Mouse (Mus musculus): Measurements from ENCODE around the gene Rpl13a. TPM values are rescaled to one million over a fixed set of nuclear protein-coding genes. Genes with fewer than 3 reads are reported as not detected.
"Not testable (repeated sequence)": the region's sequence is repeated elsewhere in the genome, so short reads cannot be mapped to it uniquely, and the experiment has no call there.

Gene Rpl13a
- polyA plus RNA-seq, 1 experiment from 2014 or later: 1,616 TPM

DNA sequence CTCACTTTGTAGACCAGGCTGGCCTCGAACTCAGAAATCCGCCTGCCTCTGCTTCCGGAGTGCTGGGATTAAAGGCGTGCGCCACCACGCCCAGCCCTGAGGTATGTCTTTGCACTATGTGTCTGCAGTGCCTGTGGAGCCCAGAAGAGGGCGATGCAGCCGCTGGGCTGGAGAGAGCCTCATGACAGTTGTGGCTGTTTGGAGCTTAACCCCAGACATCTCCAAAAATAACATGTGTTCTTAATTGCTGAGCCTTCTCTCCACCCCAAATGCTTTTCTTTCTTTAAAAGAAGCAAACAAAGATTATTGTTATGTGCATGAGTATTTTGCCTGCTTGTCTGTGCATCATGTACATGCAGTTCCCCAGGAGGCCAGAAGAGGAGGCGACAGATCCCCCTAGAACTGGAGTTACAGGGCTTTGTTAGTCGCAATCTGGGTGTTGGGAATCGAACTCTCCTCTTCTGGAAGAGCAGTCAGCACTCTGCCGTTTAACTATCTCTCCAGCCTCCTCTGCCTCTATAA lies 26.5 kb upstream of the Rpl13a start:
- no peaks in the 10 kb centered on the region for H3K9me3 ChIP-seq (ENCODE audit: control insufficient read depth)
- peak; percentile 75 for TF ChIP-seq CTCF (IDR thresholded peaks at IDR 0.05; ENCODE audit: low read depth)
- WGBS: 67% methylated on average over 12 of the region's 12 CpGs
- H3K27ac ChIP-seq (ENCODE audit: low read depth, low read length): 0 out of 2 replicates have a peak overlapping the region, but pooled peaks have one; percentile 94
- H3K4me3 ChIP-seq (ENCODE audit: low read depth, low read length): peak overlapping the region; percentile 72
- no peak overlapping the region for H3K9ac ChIP-seq (ENCODE audit: low read depth, low read length)
- peaks cover 29% of the 10 kb centered on the region for H3K36me3 ChIP-seq (ENCODE audit: control insufficient read depth, insufficient read depth)
- ATAC-seq: peak; percentile 53
- H3K27me3 ChIP-seq (replicated peaks; ENCODE audit: control insufficient read depth, insufficient read depth, low read length): no peaks in the 10 kb centered on the region
- H3K4me1 ChIP-seq (replicated peaks; ENCODE audit: control insufficient read depth, insufficient read depth, low read length): peaks cover 8% of the 10 kb centered on the region; the same call in 1 of the 2 replicates
- peak overlapping the region; percentile 68 for H3K4me2 ChIP-seq (replicated peaks; ENCODE audit: low read depth)

DNA sequence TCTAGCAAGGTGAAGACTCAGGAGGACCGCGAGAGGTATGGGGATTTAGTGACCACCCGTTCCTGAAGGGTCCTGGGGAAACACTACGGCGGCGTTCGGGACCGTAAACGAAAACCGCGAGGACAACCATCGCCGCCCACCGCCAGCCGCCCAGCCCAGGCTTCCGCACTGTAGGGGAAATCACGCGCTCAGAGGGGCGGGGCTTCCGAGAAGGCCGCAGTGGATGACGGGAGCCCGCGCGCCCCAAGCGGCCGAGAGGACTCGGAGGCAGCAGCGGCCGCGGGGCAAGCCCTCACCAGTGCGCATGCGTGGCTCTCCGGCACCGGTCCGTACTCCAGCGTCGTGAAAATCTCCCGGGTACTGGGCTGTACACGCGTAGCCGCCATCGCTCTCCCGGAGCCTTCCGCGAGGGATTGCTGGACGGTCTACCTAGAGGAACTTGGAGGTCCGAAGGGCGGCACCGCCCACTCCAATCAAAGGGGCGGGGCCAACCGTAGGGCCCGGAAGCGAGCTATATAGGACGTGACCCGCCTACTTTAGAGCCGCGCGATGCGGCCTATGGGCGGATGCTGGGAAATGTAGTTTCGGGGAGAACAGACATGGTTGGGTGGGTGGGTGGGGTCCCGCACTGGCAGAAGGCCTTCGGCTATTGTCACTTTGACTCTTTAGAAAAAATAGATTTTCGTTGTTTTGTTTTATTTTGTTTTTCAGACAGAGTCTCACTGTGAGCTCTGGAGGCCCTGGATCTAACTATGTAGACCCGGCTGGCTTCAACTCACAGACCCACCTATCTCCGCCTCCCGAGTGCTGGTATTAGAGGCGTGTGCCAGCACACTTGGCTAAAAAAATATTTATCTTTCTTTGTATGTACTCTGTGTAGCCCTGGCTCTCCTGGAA lies 25.8 kb upstream of the Rpl13a start, which contains the start of the genes Pih1d1 and Aldh16a1:
Gene Pih1d1 (plus strand): TSS at position 208 of the 897 bp plus-strand sequence.
Gene Aldh16a1 (minus strand): TSS at position 489 of the 897 bp plus-strand sequence.
- Histone ChIP-seq H3K27ac (ENCODE audit: low read depth, low read length) (peak within 1 kb of the TSS; percentile 94), H3K4me2 (replicated peaks; ENCODE audit: low read depth) (peak within 1 kb of the TSS; percentile 68), H3K27me3 (replicated peaks; ENCODE audit: control insufficient read depth, insufficient read depth, low read length) (no peaks in the 10 kb centered on the region), H3K36me3 (ENCODE audit: control insufficient read depth, insufficient read depth) (peaks cover 24% of the 10 kb centered on the region), H3K4me1 (replicated peaks; ENCODE audit: control insufficient read depth, insufficient read depth, low read length) (peaks cover 8% of the 10 kb centered on the region; the same call in 1 of the 2 replicates), H3K9ac (ENCODE audit: low read depth, low read length) (peak within 1 kb of the TSS; percentile 85), H3K4me3 (ENCODE audit: low read depth, low read length) (peak within 1 kb of the TSS; percentile 72), H3K9me3 (ENCODE audit: control insufficient read depth) (no peaks in the 10 kb centered on the region)
- 3% methylated on average over 69 of the region's 69 CpGs for WGBS
- TF ChIP-seq CTCF (IDR thresholded peaks at IDR 0.05; ENCODE audit: low read depth): peak; percentile 77
- ATAC-seq: peak; percentile 92

DNA sequence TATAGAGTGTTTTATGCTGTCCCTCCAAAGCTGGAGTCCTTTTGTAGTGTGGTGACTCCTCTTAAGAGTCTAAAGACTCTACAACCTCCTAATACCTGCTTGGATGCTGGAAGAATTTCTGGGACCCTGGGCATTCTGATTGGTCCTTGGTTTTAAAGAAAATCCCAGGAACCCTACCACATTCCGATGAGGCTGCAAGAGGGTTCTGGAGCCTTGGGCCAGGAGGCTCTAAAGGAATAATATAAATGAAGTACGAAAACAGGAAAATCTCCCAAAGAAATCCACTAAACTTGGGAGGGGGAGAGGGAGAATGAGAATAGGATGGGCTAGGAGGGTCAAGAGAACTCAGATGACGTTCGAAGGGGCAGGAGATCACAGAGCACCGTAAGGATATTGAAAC lies 25.0 kb upstream of the Rpl13a start:
- no peaks in the 10 kb centered on the region for H3K27me3 ChIP-seq (replicated peaks; ENCODE audit: control insufficient read depth, insufficient read depth, low read length)
- peak overlapping the region; percentile 85 for H3K9ac ChIP-seq (ENCODE audit: low read depth, low read length)
- no peak for TF ChIP-seq CTCF (IDR thresholded peaks at IDR 0.05; ENCODE audit: low read depth)
- peak overlapping the region; percentile 72 for H3K4me3 ChIP-seq (ENCODE audit: low read depth, low read length)
- WGBS: 2% methylated on average over 5 of the region's 5 CpGs
- H3K27ac ChIP-seq (ENCODE audit: low read depth, low read length): peak overlapping the region; percentile 94
- H3K4me2 ChIP-seq (replicated peaks; ENCODE audit: low read depth): peak overlapping the region; percentile 68
- peaks cover 23% of the 10 kb centered on the region for H3K36me3 ChIP-seq (ENCODE audit: control insufficient read depth, insufficient read depth)
- H3K9me3 ChIP-seq (ENCODE audit: control insufficient read depth): no peaks in the 10 kb centered on the region
- no peak for ATAC-seq
- H3K4me1 ChIP-seq (replicated peaks; ENCODE audit: control insufficient read depth, insufficient read depth, low read length): peaks cover 8% of the 10 kb centered on the region; the same call in 1 of the 2 replicates

DNA sequence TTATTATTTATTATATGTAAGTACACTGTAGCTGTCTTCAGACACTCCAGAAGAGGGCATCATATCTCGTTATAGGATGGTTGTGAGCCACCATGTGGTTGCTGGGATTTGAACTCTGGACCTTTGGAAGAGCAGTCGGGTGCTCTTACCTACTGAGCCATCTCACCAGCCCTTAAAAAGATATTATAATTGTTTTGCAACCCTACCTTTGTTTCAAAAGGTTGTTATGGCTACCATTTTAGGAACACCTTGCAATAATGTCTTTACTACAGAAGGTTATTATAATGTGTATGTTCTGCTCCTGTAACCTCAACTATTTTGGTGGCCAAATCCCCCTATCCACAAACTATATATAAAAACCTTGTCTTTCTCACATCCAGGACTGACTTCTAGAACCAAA lies 24.5 kb upstream of the Rpl13a start:
- peak overlapping the region; percentile 68 for H3K4me2 ChIP-seq (replicated peaks; ENCODE audit: low read depth)
- H3K4me3 ChIP-seq (ENCODE audit: low read depth, low read length): not testable (repeated sequence)

DNA sequence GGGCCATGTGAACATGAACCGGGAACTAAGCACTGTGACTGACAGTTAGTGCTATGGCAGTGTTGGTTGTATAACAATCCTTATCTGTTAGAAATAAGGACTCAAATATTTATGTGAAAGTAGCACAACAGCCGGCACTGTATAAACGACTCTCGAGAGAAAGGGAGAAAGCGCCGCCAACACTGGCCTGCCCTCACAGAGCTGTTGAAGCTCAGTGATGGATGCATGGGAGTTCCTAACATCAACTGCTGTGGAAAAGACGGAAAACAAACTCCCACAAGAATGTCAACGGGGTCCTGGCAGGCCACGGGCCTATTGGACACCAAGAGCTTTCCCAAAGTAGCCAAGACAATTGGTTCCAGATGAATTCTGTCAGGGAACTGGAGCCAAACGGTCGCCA lies 22.7 kb upstream of the Rpl13a start:
- no peaks in the 10 kb centered on the region for H3K27me3 ChIP-seq (replicated peaks; ENCODE audit: control insufficient read depth, insufficient read depth, low read length)
- H3K27ac ChIP-seq (ENCODE audit: low read depth, low read length): no peak overlapping the region
- H3K9me3 ChIP-seq (ENCODE audit: control insufficient read depth): no peaks in the 10 kb centered on the region
- H3K4me1 ChIP-seq (replicated peaks; ENCODE audit: control insufficient read depth, insufficient read depth, low read length): peaks cover 8% of the 10 kb centered on the region; the same call in 1 of the 2 replicates
- no peak overlapping the region for H3K4me2 ChIP-seq (replicated peaks; ENCODE audit: low read depth)
- no peak overlapping the region for H3K4me3 ChIP-seq (ENCODE audit: low read depth, low read length)
- ATAC-seq: no peak
- H3K36me3 ChIP-seq (ENCODE audit: control insufficient read depth, insufficient read depth): peaks cover 29% of the 10 kb centered on the region
- no peak overlapping the region for H3K9ac ChIP-seq (ENCODE audit: low read depth, low read length)
- 44% methylated on average over 11 of the region's 11 CpGs for WGBS
- no peak for TF ChIP-seq CTCF (IDR thresholded peaks at IDR 0.05; ENCODE audit: low read depth)

More for the DNA sequence above, 24.5 kb upstream of the Rpl13a start:
- peaks cover 24% of the 10 kb centered on the region for H3K36me3 ChIP-seq (ENCODE audit: control insufficient read depth, insufficient read depth)
- TF ChIP-seq CTCF (IDR thresholded peaks at IDR 0.05; ENCODE audit: low read depth): peak; percentile 14; the same call in 1 of the 2 replicates
- 0 out of 2 replicates have a peak overlapping the region, but pooled peaks have one; percentile 85 for H3K9ac ChIP-seq (ENCODE audit: low read depth, low read length)
- whole genome bisulfite sequencing: 66% methylated on average over 2 of the region's 2 CpGs
- not testable (repeated sequence) for H3K27ac ChIP-seq (ENCODE audit: low read depth, low read length); ATAC-seq; H3K27me3 ChIP-seq (replicated peaks; ENCODE audit: control insufficient read depth, insufficient read depth, low read length); H3K9me3 ChIP-seq (ENCODE audit: control insufficient read depth); H3K4me1 ChIP-seq (replicated peaks; ENCODE audit: control insufficient read depth, insufficient read depth, low read length)

DNA sequence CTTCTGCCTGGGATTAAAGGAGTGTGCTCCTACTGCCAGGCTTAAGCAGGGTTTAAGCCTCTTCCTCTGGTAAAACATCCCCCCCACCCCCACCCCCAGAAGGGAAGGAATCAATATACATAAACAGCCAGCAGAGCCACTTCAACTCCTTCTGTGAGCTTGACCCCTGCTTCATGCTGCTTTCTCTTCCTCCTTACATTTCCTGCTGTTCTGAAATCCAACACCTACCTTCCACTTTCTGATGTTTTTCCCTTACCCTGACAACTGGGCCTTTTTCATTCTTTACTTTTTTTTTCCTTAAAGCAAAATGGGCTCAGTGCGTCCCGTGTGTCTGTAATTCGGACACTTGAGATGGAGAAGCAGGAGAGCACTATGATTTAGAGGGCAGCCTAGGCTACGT lies 21.8 kb upstream of the Rpl13a start:
- Histone ChIP-seq H3K9me3 (ENCODE audit: control insufficient read depth) (no peaks in the 10 kb centered on the region), H3K27ac (ENCODE audit: low read depth, low read length) (peak overlapping the region; percentile 41; the same call in 1 of the 2 replicates), H3K36me3 (ENCODE audit: control insufficient read depth, insufficient read depth) (peaks cover 39% of the 10 kb centered on the region), H3K4me3 (ENCODE audit: low read depth, low read length) (no peak overlapping the region), H3K9ac (ENCODE audit: low read depth, low read length) (no peak overlapping the region), H3K4me2 (replicated peaks; ENCODE audit: low read depth) (no peak overlapping the region), H3K27me3 (replicated peaks; ENCODE audit: control insufficient read depth, insufficient read depth, low read length) (no peaks in the 10 kb centered on the region), H3K4me1 (replicated peaks; ENCODE audit: control insufficient read depth, insufficient read depth, low read length) (peaks cover 8% of the 10 kb centered on the region; the same call in 1 of the 2 replicates)
- ATAC-seq: no peak
- WGBS: 69% methylated on average over 4 of the region's 4 CpGs
- TF ChIP-seq CTCF (IDR thresholded peaks at IDR 0.05; ENCODE audit: low read depth): no peak
